Mouse (Mus musculus) neural tube, embryonic 14.5 days (tissue): ENCODE measurements around the gene Kif2c. TPM values are rescaled to one million over a fixed set of nuclear protein-coding genes. Genes with fewer than 3 reads are reported as not detected.

Experiments
- ATAC-seq: fragments of 200-750 bp; cut with Nextera tagmentation; 2 replicates; pipeline ENCODE4 v1.8.0; 2017; ENCODE audit warnings: low read depth, mild to moderate bottlenecking, moderate TSS enrichment, moderate library complexity
- H3K27ac ChIP-seq: fragments of 300-500 bp; sonication (generic); 2 replicates; pipeline ENCODE4 v1.5.1; 2014; ENCODE audit warnings: low read depth, mild to moderate bottlenecking, control low read depth, low read length, moderate library complexity, mixed read lengths
- H3K27me3 ChIP-seq: fragments of 300-500 bp; sonication (generic); 2 replicates; pipeline ENCODE4 v1.6.1; 2014; ENCODE audit warnings: low read length; ENCODE audit not compliant: control insufficient read depth, insufficient read depth
- H3K36me3 ChIP-seq: fragments of 300-500 bp; sonication (generic); 2 replicates; pipeline ENCODE4 v1.6.1; 2014; ENCODE audit warnings: low read length, mixed read lengths; ENCODE audit not compliant: control insufficient read depth, insufficient read depth
- H3K4me1 ChIP-seq: fragments of 300-500 bp; sonication (generic); 2 replicates; pipeline ENCODE4 v1.6.1; 2014; ENCODE audit warnings: low read length; ENCODE audit not compliant: control insufficient read depth, insufficient read depth
- H3K4me2 ChIP-seq: fragments of 300-500 bp; sonication (generic); 2 replicates; pipeline ENCODE4 v1.6.1; 2014; ENCODE audit warnings: mild to moderate bottlenecking, low read depth, low read length, control low read depth
- H3K4me3 ChIP-seq: fragments of 300-500 bp; sonication (generic); 2 replicates; pipeline ENCODE4 v1.5.1; 2014; ENCODE audit warnings: low read depth, low read length, control low read depth, mixed read lengths
- H3K9ac ChIP-seq: fragments of 300-500 bp; sonication (generic); replicated peaks from 2 replicates; pipeline ENCODE4 v1.6.1; 2014; ENCODE audit warnings: low read depth, mild to moderate bottlenecking, control low read depth, low read length, mixed read lengths
- H3K9me3 ChIP-seq: fragments of 300-500 bp; sonication (generic); 2 replicates; pipeline ENCODE4 v1.6.1; 2016; ENCODE audit warnings: low read length; ENCODE audit not compliant: control insufficient read depth
- WGBS: fragments of 180-500 bp; shearing (Covaris S2); extraction: QIAGEN DNeasy Blood & Tissue Kit; methylation state at CpG from one replicate; pipeline ENCODE4 v1.1.7; 2014; 5-methylcytosine and 5-hydroxymethylcytosine counted together
- polyA plus RNA-seq: library from polyadenylated mRNA; unstranded; fragments of >200 nt; fragmentation: Nextera tagmentation; extraction: Ambion mirVana; gene quantifications from 2 replicates; pipeline ENCODE4 v1.2.1, GENCODE M21; 2014

The Kif2c gene
- polyA plus RNA-seq, 1 experiment from 2014 or later, result 3.5 TPM

DNA sequence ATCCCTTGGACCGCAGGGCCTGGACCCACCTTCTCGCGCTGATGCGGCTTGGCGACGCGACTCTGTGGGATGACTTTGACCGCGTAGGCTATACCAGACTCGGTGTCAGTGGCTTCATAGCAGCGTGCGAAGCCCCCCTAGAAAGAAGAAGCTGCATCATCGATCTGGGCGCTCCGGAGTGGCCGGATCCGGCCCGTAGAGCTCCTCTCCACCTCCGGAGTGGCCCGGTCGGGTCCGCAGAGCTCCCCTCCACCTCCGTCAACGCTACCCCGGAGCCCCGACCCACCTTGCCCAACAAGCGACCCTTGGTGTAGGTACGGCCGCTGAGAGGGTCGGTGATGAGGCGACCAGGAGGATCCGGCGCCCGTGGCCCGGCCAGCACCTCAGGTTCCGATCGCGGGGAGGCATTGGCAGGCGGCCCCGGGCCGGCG is 49.1 kb downstream of the Kif2c start:
- peak overlapping the region; percentile 68 for H3K4me2 ChIP-seq
- under 1% methylated on average over 42 of the region's 42 CpGs for WGBS
- H3K27me3 ChIP-seq, result no peaks in the 10 kb centered on the region
- peaks cover 14% of the 10 kb centered on the region for H3K4me1 ChIP-seq
- H3K9me3 ChIP-seq, result no peaks in the 10 kb centered on the region
- peak overlapping the region; percentile 83 for H3K9ac ChIP-seq
- H3K4me3 ChIP-seq, result peak overlapping the region; percentile 81
- ATAC-seq, result peak; percentile 54
- peak overlapping the region; percentile 80 for H3K27ac ChIP-seq
- H3K36me3 ChIP-seq, result peaks cover 6% of the 10 kb centered on the region

DNA sequence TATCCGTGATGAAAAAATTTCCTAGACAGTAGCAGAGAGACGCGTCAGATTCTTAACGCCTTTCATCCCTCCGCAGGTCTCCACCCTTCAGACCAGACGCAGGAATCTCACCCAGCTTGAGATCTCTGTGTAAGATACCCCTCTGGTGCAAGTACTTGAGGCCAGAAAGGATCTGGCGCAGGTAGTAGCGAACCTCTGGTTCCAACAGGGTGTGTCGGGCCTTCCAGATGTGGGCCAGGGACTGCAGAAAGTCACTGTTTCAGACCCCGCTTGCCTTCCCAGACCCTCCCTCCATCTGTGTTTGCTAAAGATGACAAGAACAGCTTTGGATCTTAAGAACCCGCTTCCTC is 49.7 kb downstream of the Kif2c start:
- Histone ChIP-seq H3K9ac (peak overlapping the region; percentile 83), H3K4me1 (peaks cover 14% of the 10 kb centered on the region), H3K4me3 (peak overlapping the region; percentile 81), H3K4me2 (peak overlapping the region; percentile 68), H3K27me3 (no peaks in the 10 kb centered on the region), H3K36me3 (peaks cover 10% of the 10 kb centered on the region), H3K9me3 (no peaks in the 10 kb centered on the region), H3K27ac (0 out of 2 replicates have a peak overlapping the region, but pooled peaks have one; percentile 23)
- ATAC-seq, result no peak
- WGBS, result 7% methylated on average over 11 of the region's 11 CpGs

DNA sequence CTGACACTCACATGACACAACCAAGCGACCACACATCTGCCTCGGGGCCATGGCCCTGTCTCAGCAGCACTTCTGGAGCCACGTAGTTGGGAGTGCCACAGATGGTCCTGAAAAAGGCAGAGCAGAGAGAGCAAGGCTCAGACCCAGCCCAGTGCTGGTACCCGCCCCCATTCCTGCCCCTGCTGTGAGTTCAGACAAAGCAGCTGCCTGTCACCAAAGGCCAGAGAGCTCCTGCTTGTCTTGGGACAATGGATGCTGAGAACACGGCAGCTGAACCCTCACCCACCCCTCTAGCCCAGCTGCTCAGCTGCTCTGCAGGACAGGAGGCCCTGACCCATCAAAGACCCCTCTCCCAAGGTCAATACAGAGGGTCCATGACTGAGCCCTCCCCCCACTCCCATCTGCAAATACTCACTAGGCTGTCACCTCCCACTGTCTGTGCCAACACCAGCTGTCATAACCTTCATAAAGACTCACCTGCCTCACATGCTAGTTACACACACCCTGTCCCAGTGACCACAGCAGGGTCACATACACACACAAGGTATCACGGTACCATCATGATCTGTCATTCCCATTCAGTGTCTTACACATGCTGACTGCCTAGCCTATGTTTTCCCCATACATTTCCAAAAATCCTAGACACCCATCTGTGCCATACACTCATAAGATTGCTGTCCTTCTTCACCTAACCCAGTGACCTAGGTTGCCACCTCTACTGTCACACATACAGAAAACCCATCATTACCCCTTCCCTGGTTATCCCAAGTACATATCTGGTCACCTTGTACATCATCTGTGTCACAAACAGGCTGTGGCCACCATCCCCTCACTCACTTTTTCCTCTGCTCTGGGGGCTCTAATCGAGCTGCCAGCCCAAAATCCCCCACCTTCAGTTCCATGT is 50.3 kb downstream of the Kif2c start:
- Histone ChIP-seq H3K9me3 (no peaks in the 10 kb centered on the region), H3K4me3 (peak overlapping the region; percentile 81), H3K4me1 (peaks cover 14% of the 10 kb centered on the region), H3K36me3 (peaks cover 10% of the 10 kb centered on the region), H3K9ac (peak overlapping the region; percentile 83), H3K4me2 (peak overlapping the region; percentile 68), H3K27me3 (no peaks in the 10 kb centered on the region), H3K27ac (0 out of 2 replicates have a peak overlapping the region, but pooled peaks have one; percentile 2)
- ATAC-seq, result no peak
- WGBS, result 8% methylated on average over 7 of the region's 7 CpGs

DNA sequence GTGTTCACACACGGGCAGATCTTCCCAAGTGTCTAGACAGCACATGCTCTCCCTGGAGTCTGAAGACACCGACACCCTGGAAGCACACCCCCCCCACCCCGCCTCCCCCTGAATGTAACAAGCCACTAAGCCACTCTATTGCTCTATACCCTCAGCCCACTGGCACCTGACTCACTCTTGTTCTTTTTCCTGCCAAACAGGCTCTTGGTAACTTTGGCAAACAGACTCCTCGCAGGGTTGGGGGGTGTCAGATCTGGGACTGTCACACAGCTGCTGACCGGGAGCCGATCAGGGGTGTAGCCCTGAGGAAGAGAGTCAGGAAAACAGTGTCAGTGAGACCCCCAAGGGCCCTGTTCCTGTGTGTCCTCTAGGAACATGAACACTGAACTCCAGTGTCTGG is 51.2 kb downstream of the Kif2c start:
- Histone ChIP-seq H3K4me2 (peak overlapping the region; percentile 68; the same call in 1 of the 2 replicates), H3K4me3 (no peak overlapping the region), H3K4me1 (peaks cover 14% of the 10 kb centered on the region), H3K9me3 (no peaks in the 10 kb centered on the region), H3K36me3 (peaks cover 10% of the 10 kb centered on the region), H3K27ac (no peak overlapping the region), H3K9ac (no peak overlapping the region), H3K27me3 (no peaks in the 10 kb centered on the region)
- 49% methylated on average over 6 of the region's 6 CpGs for WGBS
- no peak for ATAC-seq

DNA sequence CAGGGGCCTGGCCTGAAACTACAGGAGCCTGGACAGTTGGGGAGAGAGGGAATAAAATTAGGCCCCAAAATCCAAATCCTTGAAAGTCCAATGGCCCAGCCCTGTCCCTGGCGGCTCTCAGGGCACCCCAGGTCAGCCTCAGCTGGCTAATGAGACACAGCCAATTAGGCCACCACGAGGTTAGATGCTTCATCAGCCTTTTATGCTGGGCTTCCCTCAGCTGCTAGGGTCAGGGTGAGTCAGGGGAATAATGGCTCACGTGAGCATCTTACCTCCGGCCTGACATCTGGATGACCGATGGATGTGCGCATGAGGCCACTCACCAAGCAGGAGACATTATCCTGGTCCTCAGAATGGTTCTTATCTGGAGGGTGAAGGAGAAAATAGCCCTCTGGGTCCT is 51.6 kb downstream of the Kif2c start:
- Histone ChIP-seq H3K4me2 (no peak overlapping the region), H3K4me1 (peaks cover 16% of the 10 kb centered on the region), H3K9ac (no peak overlapping the region), H3K4me3 (no peak overlapping the region), H3K27ac (no peak overlapping the region), H3K36me3 (peaks cover 10% of the 10 kb centered on the region), H3K27me3 (no peaks in the 10 kb centered on the region), H3K9me3 (no peaks in the 10 kb centered on the region)
- ATAC-seq, result no peak
- 35% methylated on average over 6 of the region's 6 CpGs for WGBS

DNA sequence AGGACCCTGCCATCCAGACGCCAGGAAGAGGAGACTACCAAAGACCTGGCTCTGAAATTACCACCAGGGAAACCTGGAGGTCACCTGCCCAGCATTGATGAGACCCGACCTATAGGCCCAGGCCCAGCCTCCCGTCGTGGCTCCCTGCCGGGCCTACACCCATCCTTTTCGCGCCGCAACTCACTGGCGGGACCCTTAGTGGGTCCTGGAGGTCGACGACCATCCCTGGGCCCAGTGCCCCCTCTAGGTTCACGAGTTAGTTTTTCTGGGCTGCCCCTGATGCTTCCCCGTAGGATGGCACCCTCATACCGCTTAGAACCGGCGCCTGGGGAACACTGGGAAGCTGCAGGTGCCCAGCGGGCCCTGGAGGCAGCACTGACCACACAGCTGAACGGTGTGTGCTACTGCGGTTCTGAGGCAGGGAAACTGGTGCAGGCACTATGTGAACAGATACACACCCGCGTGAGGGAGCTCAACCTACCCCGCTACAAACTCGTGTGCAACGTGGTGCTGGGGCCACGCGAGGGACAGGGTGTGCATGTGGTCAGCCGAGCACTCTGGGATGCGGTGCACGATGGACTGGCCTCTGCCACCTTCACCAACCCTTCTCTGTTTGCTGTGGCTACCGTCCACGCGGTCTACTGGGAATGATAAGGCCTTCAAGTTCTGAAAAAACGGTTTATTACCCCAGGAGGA is 54.3 kb downstream of the Kif2c start:
- Histone ChIP-seq H3K4me3 (no peak overlapping the region), H3K27me3 (no peaks in the 10 kb centered on the region), H3K4me1 (peaks cover 25% of the 10 kb centered on the region), H3K9ac (no peak overlapping the region), H3K9me3 (no peaks in the 10 kb centered on the region), H3K27ac (no peak overlapping the region), H3K4me2 (no peak overlapping the region), H3K36me3 (peaks cover 10% of the 10 kb centered on the region)
- ATAC-seq, result no peak
- 85% methylated on average over 33 of the region's 33 CpGs for WGBS

DNA sequence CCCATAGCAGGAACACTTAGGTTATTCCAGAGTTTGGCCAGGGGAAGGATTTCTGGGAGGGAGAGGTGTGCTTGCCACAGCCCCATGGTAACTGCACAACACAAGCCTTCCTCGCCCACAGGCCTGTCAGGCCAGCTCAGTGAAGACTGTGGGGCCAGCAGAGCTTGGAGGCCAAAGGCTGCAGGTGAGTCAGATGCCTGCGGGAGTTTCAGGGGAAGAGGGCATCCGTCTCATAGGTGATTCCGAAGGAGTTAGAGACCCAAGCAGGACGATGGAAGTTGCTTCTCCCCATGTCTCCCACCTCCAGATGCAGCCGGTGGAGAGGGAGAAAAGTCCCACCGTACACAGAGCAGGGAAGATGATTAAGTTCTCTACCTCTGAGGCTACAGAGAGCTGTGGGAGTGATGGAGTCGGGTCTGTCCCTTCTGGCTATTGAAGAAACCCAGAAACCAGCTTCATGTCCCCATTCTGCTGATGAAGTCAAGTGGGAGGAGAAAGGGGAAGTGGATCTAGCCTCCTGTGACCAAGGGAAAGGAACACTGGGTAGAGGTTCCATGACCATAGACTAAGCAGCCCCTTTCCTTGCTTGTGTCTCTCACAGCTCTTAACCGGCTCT is 55.7 kb downstream of the Kif2c start, which contains the start of gene Tctex1d4:
Gene Tctex1d4 (plus strand): TSS at position 120 of the 616 bp plus-strand sequence.
- Histone ChIP-seq H3K27ac (peak within 1 kb of the TSS; percentile 56; the same call in 1 of the 2 replicates), H3K4me1 (peaks cover 15% of the 10 kb centered on the region), H3K9me3 (no peaks in the 10 kb centered on the region), H3K36me3 (peaks cover 10% of the 10 kb centered on the region), H3K9ac (no peak within 1 kb of the TSS; the same call in 1 of the 2 replicates), H3K4me2 (no peak within 1 kb of the TSS), H3K27me3 (no peaks in the 10 kb centered on the region), H3K4me3 (no peak within 1 kb of the TSS)
- no peak for ATAC-seq
- 87% methylated on average over 9 of the region's 9 CpGs for WGBS

DNA sequence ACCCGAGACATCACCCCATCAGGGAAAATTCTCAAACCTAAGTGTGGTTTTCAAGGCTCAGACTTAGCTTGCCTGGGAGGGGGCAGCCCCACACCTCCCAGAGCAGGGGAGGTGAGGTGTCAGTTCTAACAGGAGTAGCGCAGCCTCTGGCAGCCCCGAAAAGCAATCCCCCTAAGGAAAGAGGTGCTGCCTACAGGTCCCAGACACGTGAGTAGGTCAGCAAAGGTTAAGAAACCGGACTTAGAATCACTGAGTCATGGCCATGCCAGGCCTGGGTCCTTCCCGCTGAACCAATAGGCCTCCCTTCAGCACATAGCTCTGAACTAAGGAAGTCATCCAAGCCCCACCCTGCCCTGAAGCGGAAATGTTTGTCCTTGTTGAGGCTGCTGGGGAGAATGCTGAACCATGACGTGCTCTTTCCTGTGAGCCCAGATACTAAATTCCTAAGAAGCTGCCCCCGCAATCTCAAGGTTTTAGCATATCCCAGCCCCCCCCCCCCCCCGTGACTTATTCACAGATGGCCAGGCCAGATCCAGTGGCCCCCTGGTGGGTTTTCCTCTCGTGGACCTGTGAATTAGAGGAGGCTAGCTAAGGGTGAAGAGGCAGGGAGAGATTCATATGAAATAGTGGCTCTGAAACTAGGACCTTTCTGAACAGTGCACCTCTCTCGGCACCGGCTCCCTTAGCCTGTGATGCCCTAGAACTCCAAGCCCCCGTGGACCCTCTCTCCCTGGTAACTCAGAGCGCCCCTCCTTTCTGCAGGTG is 56.3 kb downstream of the Kif2c start:
- Histone ChIP-seq H3K4me1 (peaks cover 11% of the 10 kb centered on the region; the same call in 1 of the 2 replicates), H3K9ac (no peak overlapping the region; the same call in 1 of the 2 replicates), H3K36me3 (peaks cover 10% of the 10 kb centered on the region), H3K27me3 (no peaks in the 10 kb centered on the region), H3K4me2 (no peak overlapping the region), H3K9me3 (no peaks in the 10 kb centered on the region), H3K27ac (peak overlapping the region; percentile 56; the same call in 1 of the 2 replicates), H3K4me3 (no peak overlapping the region)
- no peak for ATAC-seq
- 49% methylated on average over 15 of the region's 15 CpGs for WGBS
